12 mouse cellular contexts compared by ENCODE assay signal in genomic region chr15:91056176-91056865, GRCm38 (mm10). TPM values are rescaled to one million over a fixed set of nuclear protein-coding genes. Genes with fewer than 3 reads are reported as not detected.
DNase-seq lines count a peak whose midpoint lies in the region; ATAC-seq and TF ChIP-seq lines count a peak whose summit lies in the region.
"Had no signal": no experiment of that assay in that cellular context is flagged by ENCODE, and none has a peak within 500 bp of the region (broad histone marks: within the 10 kb centered on the region; RNA-seq: fewer than 3 reads in every experiment).

No protein-coding gene starts in this region.

- TF ChIP-seq CTCF in kidney, postnatal 0 days (IDR thresholded peaks at IDR 0.05; ENCODE audit: low read depth) = no peak
- TF ChIP-seq CTCF in hindbrain, postnatal 0 days (IDR thresholded peaks at IDR 0.05; ENCODE audit: low read depth) = no peak
- no peak for TF ChIP-seq CTCF in cerebellum, adult 2 months (IDR thresholded peaks at IDR 0.05; ENCODE audit: borderline replicate concordance, insufficient read depth, low read depth, low read length)

- no peaks in the 10 kb centered on the region for H3K27me3 ChIP-seq in kidney, postnatal 0 days (ENCODE audit: insufficient read depth, low read length)
- no peaks in the 10 kb centered on the region for H3K27me3 ChIP-seq in embryonic facial prominence, embryonic 11.5 days (ENCODE audit: control insufficient read depth, insufficient read depth, low read length)
- H3K27me3 ChIP-seq in hindbrain, postnatal 0 days (ENCODE audit: insufficient read depth, low read length) = no peaks in the 10 kb centered on the region
- no peaks in the 10 kb centered on the region for H3K27me3 ChIP-seq in neural tube, embryonic 15.5 days (replicated peaks)
- no peaks in the 10 kb centered on the region for H3K27me3 ChIP-seq in cerebellum, adult 2 months (ENCODE audit: control insufficient read depth, insufficient read depth, low read length)

- no peak overlapping the region for H3K4me2 ChIP-seq in kidney, postnatal 0 days (ENCODE audit: low read length)
- H3K4me2 ChIP-seq in embryonic facial prominence, embryonic 11.5 days (ENCODE audit: low read depth, low read length) = no peak overlapping the region
- H3K4me2 ChIP-seq in hindbrain, postnatal 0 days (ENCODE audit: low read depth, low read length) = no peak overlapping the region
- no peak overlapping the region for H3K4me2 ChIP-seq in neural tube, embryonic 15.5 days

- DNase-seq in kidney, postnatal 0 days (ENCODE audit: low spot score) = peak; percentile 31
- DNase-seq in kidney, postnatal 25 days = no peak
- peak; percentile 82 for DNase-seq in embryonic facial prominence, embryonic 11.5 days (ENCODE audit: low spot score)
- DNase-seq in hindbrain, postnatal 0 days (ENCODE audit: low spot score) = peak; percentile 93
- no peak for DNase-seq in ovary, postnatal 14 days (ENCODE audit: low spot score)
- no peak for DNase-seq in cerebellum, adult 2 months
- DNase-seq: heart, adult 11 months; layer of hippocampus, adult 9-11 months; right cerebral cortex, postnatal 14 days had no signal

- H3K9ac ChIP-seq in kidney, postnatal 0 days (ENCODE audit: low read depth, low read length) = no peak overlapping the region
- H3K9ac ChIP-seq in embryonic facial prominence, embryonic 11.5 days (replicated peaks; ENCODE audit: low read length) = no peak overlapping the region
- H3K9ac ChIP-seq in hindbrain, postnatal 0 days (replicated peaks; ENCODE audit: low read length) = no peak overlapping the region
- no peak overlapping the region for H3K9ac ChIP-seq in neural tube, embryonic 15.5 days (replicated peaks)

- no peak; the same call in 1 of the 2 replicates for ATAC-seq in kidney, postnatal 0 days (replicated peaks; ENCODE audit: low FRiP score, low read depth)
- ATAC-seq in embryonic facial prominence, embryonic 11.5 days (replicated peaks; ENCODE audit: insufficient number of reproducible peaks, low FRiP score, low TSS enrichment, low read depth) = peak; percentile 82
- ATAC-seq in hindbrain, postnatal 0 days = peak; percentile 87
- peak; percentile 55; the same call in 1 of the 2 replicates for ATAC-seq in neural tube, embryonic 15.5 days (ENCODE audit: low FRiP score)
- ATAC-seq in monocyte, adult 5-6 weeks (replicated peaks; ENCODE audit: insufficient number of reproducible peaks, low FRiP score, low TSS enrichment, poor library complexity, severe bottlenecking) = no peak

- no peak overlapping the region for H3K4me3 ChIP-seq in kidney, postnatal 0 days (replicated peaks; ENCODE audit: low read depth, low read length)
- H3K4me3 ChIP-seq in embryonic facial prominence, embryonic 11.5 days (ENCODE audit: low read depth, low read length) = no peak overlapping the region
- no peak overlapping the region for H3K4me3 ChIP-seq in hindbrain, postnatal 0 days (ENCODE audit: low read length)
- H3K4me3 ChIP-seq in neural tube, embryonic 15.5 days (replicated peaks) = no peak overlapping the region
- no peak overlapping the region for H3K4me3 ChIP-seq in cerebellum, adult 2 months (replicated peaks; ENCODE audit: insufficient read depth, low read depth, low read length)

- H3K9me3 ChIP-seq in kidney, postnatal 0 days (replicated peaks; ENCODE audit: low read length) = no peaks in the 10 kb centered on the region
- no peaks in the 10 kb centered on the region for H3K9me3 ChIP-seq in embryonic facial prominence, embryonic 11.5 days (replicated peaks; ENCODE audit: control insufficient read depth, low read length)
- H3K9me3 ChIP-seq in hindbrain, postnatal 0 days (ENCODE audit: low read length) = no peaks in the 10 kb centered on the region
- no peaks in the 10 kb centered on the region for H3K9me3 ChIP-seq in neural tube, embryonic 15.5 days (replicated peaks)

- H3K27ac ChIP-seq in kidney, postnatal 0 days = no peak overlapping the region
- no peak overlapping the region for H3K27ac ChIP-seq in embryonic facial prominence, embryonic 11.5 days (replicated peaks; ENCODE audit: low read depth, low read length)
- H3K27ac ChIP-seq in hindbrain, postnatal 0 days = no peak overlapping the region
- no peak overlapping the region for H3K27ac ChIP-seq in neural tube, embryonic 15.5 days (replicated peaks)
- no peak overlapping the region for H3K27ac ChIP-seq in cerebellum, adult 2 months (ENCODE audit: insufficient read depth, low read length)
- H3K27ac ChIP-seq: macrophage had no signal

- H3K4me1 ChIP-seq in kidney, postnatal 0 days (replicated peaks; ENCODE audit: insufficient read depth, low read length) = no peaks in the 10 kb centered on the region
- no peaks in the 10 kb centered on the region for H3K4me1 ChIP-seq in embryonic facial prominence, embryonic 11.5 days (ENCODE audit: control insufficient read depth, insufficient read depth, low read length)
- no peaks in the 10 kb centered on the region for H3K4me1 ChIP-seq in hindbrain, postnatal 0 days (ENCODE audit: insufficient read depth, low read length)
- H3K4me1 ChIP-seq in neural tube, embryonic 15.5 days = peaks cover 6% of the 10 kb centered on the region; the same call in 1 of the 2 replicates
- no peaks in the 10 kb centered on the region for H3K4me1 ChIP-seq in cerebellum, adult 2 months (ENCODE audit: control insufficient read depth, insufficient read depth, low read length)

- no peak for TF ChIP-seq POLR2A in cerebellum, adult 2 months (IDR thresholded peaks at IDR 0.05; ENCODE audit: borderline replicate concordance, insufficient read depth, low read length)

- H3K36me3 ChIP-seq in kidney, postnatal 0 days (ENCODE audit: insufficient read depth, low read length) = no peaks in the 10 kb centered on the region
- H3K36me3 ChIP-seq in embryonic facial prominence, embryonic 11.5 days (replicated peaks; ENCODE audit: control insufficient read depth, insufficient read depth, low read depth, low read length) = no peaks in the 10 kb centered on the region
- no peaks in the 10 kb centered on the region for H3K36me3 ChIP-seq in hindbrain, postnatal 0 days (ENCODE audit: insufficient read depth, low read length)
- H3K36me3 ChIP-seq in neural tube, embryonic 15.5 days = no peaks in the 10 kb centered on the region

- WGBS in kidney, postnatal 0 days = 64% methylated on average over 5 of the region's 5 CpGs
- WGBS in embryonic facial prominence, embryonic 11.5 days = 46% methylated on average over 5 of the region's 5 CpGs
- 27% methylated on average over 5 of the region's 5 CpGs for WGBS in hindbrain, postnatal 0 days
- WGBS in neural tube, embryonic 15.5 days = 41% methylated on average over 5 of the region's 5 CpGs
- WGBS in cerebellum, adult 2 months = 24% methylated on average over 5 of the region's 5 CpGs

RNA-seq across cellular contexts. Expression of gene Kif21a, which starts 6.6 kb away (rescaled TPM):
- polyA plus RNA-seq in kidney, postnatal 0 days (2015; fragmentation: Nextera tagmentation; extraction: Ambion mirVana) = 12.9 and 14.0 TPM in 2 replicates
- polyA plus RNA-seq in embryonic facial prominence, embryonic 11.5 days (2014; fragmentation: Nextera tagmentation; extraction: Ambion mirVana) = 13.3 and 16.3 TPM in 2 replicates
- 42.1 and 54.4 TPM in 2 replicates for total RNA-seq in hindbrain, postnatal 0 days (2014; rRNA removed)
- polyA plus RNA-seq in hindbrain, postnatal 0 days (2015; fragmentation: Nextera tagmentation; extraction: Ambion mirVana) = 29.3 and 31.2 TPM in 2 replicates
- 34.8 and 40.1 TPM in 2 replicates for polyA plus RNA-seq in neural tube, embryonic 15.5 days (2015; fragmentation: Nextera tagmentation; extraction: Ambion mirVana)
- 81.0 and 82.4 TPM in 2 replicates for polyA plus RNA-seq in cerebellum, adult 2 months (2012; rRNA removed)
- total RNA-seq in monocyte, adult 5-6 weeks (2017) = not detected in 3 replicates
- polyA plus RNA-seq: macrophage had no signal

Comparison
In these comparisons a context has a peak if more than half of its experiments do, and no peak if none do; other contexts are left out.
1. DNase-seq: peak in kidney, postnatal 0 days (single experiment), embryonic facial prominence, embryonic 11.5 days (single experiment) and hindbrain, postnatal 0 days (single experiment); none in kidney, postnatal 25 days (0 of 2), ovary, postnatal 14 days (single experiment) and cerebellum, adult 2 months (0 of 2).
2. ATAC-seq: peak in embryonic facial prominence, embryonic 11.5 days (single experiment), hindbrain, postnatal 0 days (single experiment) and neural tube, embryonic 15.5 days (single experiment); none in kidney, postnatal 0 days (single experiment) and monocyte, adult 5-6 weeks (single experiment).